Mouse (Mus musculus) forebrain, embryonic 14.5 days (tissue): ENCODE data around the gene Chic2. TPM values are rescaled to one million over a fixed set of nuclear protein-coding genes. Genes with fewer than 3 reads are reported as not detected.

Source experiments
- ATAC-seq: fragments of 200-750 bp; cut with Nextera tagmentation; 2 replicates; pipeline ENCODE4 v1.8.0; 2017; ENCODE audit warnings: mild to moderate bottlenecking, moderate library complexity
- DNase-seq: peaks from one replicate; pipeline ENCODE4 v3.0.0-alpha.2; 2015; ENCODE audit warnings: low spot score
- H3K27ac ChIP-seq: fragments of 300-500 bp; sonication (generic); 2 replicates; pipeline ENCODE4 v1.5.1; 2014; ENCODE audit warnings: low read depth, mild to moderate bottlenecking, control low read depth, low read length, moderate library complexity
- H3K27me3 ChIP-seq: fragments of 300-500 bp; sonication (generic); replicated peaks from 2 replicates; pipeline ENCODE4 v1.6.1; 2014; ENCODE audit warnings: low read length, control low read depth, mixed read lengths; ENCODE audit not compliant: control insufficient read depth, insufficient read depth
- H3K36me3 ChIP-seq: fragments of 300-500 bp; sonication (generic); 2 replicates; pipeline ENCODE4 v1.6.1; 2014; ENCODE audit warnings: low read length, control low read depth; ENCODE audit not compliant: control insufficient read depth, insufficient read depth
- H3K4me1 ChIP-seq: fragments of 300-500 bp; sonication (generic); 2 replicates; pipeline ENCODE4 v1.6.1; 2014; ENCODE audit warnings: antibody characterized with exemption, low read length, control low read depth; ENCODE audit not compliant: control insufficient read depth, insufficient read depth
- H3K4me2 ChIP-seq: fragments of 300-500 bp; sonication (generic); 2 replicates; pipeline ENCODE4 v1.6.1; 2014; ENCODE audit warnings: mild to moderate bottlenecking, control low read depth, low read length
- H3K4me3 ChIP-seq: fragments of 300-500 bp; sonication (generic); 2 replicates; pipeline ENCODE4 v1.5.1; 2014; ENCODE audit warnings: low read depth, low read length, control low read depth
- H3K9ac ChIP-seq: fragments of 300-500 bp; sonication (generic); 2 replicates; pipeline ENCODE4 v1.6.1; 2014; ENCODE audit warnings: mild to moderate bottlenecking, low read length, control low read depth, moderate library complexity
- H3K9me3 ChIP-seq: fragments of 300-500 bp; sonication (generic); replicated peaks from 2 replicates; pipeline ENCODE4 v1.6.1; 2016; ENCODE audit warnings: low read length, control low read depth, mixed read lengths; ENCODE audit not compliant: control insufficient read depth
- WGBS: fragments of 180-500 bp; shearing (Covaris S2); extraction: QIAGEN DNeasy Blood & Tissue Kit; methylation state at CpG from one replicate; pipeline ENCODE4 v1.1.7; 2014; 5-methylcytosine and 5-hydroxymethylcytosine counted together
- polyA plus RNA-seq: library from polyadenylated mRNA; unstranded; fragments of >200 nt; fragmentation: Nextera tagmentation; extraction: Ambion mirVana; gene quantifications from 2 replicates; pipeline ENCODE4 v1.2.1, GENCODE M21; 2014

The Chic2 gene
- polyA plus RNA-seq, 1 experiment from 2014 or later = 48.0 TPM

DNA sequence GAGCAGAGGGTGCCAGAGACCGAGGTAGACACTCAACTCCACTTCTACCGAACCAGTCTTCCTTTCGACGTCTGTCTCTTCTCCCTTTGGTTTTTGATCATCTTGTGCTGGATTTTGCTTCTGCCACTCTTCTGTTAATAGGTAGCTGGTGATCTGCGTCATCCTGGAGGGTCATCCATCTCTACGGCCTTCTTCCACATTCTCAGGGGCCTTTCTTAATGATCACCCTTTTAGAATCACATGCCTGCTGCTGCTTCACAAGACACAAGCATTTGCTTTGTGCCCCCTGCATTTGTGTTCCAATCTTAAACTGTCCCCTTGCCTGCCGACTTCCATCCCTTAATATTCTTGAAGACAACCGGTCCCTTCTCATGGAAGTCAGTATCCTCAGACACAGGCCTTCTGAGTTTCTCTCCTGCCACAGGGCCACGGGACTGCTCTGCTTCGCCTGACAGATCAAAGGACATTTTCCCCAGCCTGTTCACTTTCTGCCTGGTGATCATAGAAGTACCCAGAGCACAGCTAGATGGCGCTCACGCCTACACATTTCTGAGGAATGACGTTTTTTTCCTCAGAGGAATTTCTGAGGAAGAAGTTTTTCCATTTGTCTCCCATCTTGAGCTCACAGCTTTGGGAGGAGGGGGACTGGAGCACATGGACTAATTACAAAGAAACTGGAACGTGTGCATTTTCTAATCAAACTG is 83.6 kb downstream of the Chic2 start:
- Histone ChIP-seq H3K4me2 (no peak overlapping the region), H3K27me3 (0 out of 2 replicates have a peak, but pooled peaks cover 5% of the 10 kb centered on the region), H3K9ac (no peak overlapping the region), H3K4me3 (no peak overlapping the region), H3K36me3 (no peaks in the 10 kb centered on the region), H3K4me1 (no peaks in the 10 kb centered on the region), H3K9me3 (no peaks in the 10 kb centered on the region), H3K27ac (no peak overlapping the region)
- ATAC-seq (peak; percentile 60; the same call in 1 of the 2 replicates), DNase-seq (peak; percentile 92)
- WGBS = 23% methylated on average over 14 of the region's 14 CpGs

DNA sequence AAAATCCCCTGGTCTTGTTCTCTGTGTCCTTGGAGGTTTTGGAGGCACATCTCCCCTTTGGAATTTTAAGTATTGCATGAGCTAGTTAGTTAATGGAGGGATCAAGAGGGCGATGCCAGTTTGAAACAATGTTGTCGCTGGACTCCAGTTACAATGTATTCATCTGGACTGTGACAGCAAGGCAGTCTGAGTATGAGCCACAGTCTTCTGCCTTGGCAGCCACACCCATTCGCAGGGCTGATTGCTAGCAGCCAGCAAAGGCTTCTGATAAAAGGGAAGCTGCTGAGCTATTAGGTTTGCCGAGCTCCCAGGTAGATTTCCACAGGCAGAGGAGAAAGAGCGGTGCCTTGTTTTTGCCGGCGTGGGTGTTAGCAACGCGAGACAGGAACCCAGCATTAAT is 84.3 kb downstream of the Chic2 start:
- Histone ChIP-seq H3K9me3 (no peaks in the 10 kb centered on the region), H3K27me3 (0 out of 2 replicates have a peak, but pooled peaks cover 5% of the 10 kb centered on the region), H3K4me1 (no peaks in the 10 kb centered on the region), H3K36me3 (no peaks in the 10 kb centered on the region), H3K4me2 (no peak overlapping the region), H3K27ac (no peak overlapping the region), H3K4me3 (no peak overlapping the region), H3K9ac (no peak overlapping the region)
- DNase-seq (no peak), ATAC-seq (no peak)
- WGBS = 60% methylated on average over 9 of the region's 9 CpGs

DNA sequence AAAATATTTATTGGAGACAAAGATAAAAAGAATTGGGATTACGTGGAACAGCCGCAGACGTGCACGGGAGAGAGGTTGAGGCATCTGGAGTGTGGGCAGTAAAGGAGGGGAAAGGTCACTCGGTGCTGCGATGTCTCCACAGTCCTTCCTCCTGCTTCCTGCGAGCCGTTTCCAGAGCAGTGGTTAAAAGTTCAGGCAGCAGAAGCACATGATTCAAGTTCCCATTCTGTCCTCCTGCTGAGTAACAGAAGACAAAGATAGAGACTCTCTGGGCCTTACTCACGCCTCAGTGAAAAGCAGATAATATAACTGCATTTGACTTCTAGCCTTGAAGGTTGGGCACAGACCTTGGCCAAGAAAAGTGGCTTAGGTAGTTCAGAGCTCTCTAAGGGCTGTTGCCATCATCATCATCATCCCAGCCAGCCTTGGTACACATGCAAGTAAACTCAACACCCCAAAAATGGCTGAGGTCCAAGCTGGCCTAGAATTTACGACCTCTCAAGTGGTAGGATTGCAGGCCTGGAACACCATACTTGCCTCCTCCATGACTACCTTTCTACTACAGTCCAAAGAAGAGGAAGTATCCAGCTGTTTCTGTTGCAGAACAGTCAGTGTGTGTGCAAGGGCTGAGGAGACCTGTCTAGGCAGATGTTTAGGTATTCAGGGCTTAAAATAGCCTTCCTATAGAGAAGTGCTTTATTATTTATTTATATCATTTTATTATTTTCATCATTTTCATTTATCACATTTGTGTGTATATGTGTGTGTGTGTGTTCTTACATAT is 87.1 kb downstream of the Chic2 start:
- ATAC-seq (no peak), DNase-seq (no peak)
- H3K4me3 ChIP-seq = no peak overlapping the region
- no peak overlapping the region for H3K9ac ChIP-seq
- no peaks in the 10 kb centered on the region for H3K9me3 ChIP-seq
- no peaks in the 10 kb centered on the region for H3K36me3 ChIP-seq
- 73% methylated on average over 10 of the region's 10 CpGs for WGBS
- no peaks in the 10 kb centered on the region for H3K4me1 ChIP-seq
- H3K4me2 ChIP-seq = no peak overlapping the region
- H3K27me3 ChIP-seq = 0 out of 2 replicates have a peak, but pooled peaks cover 5% of the 10 kb centered on the region
- H3K27ac ChIP-seq = no peak overlapping the region

DNA sequence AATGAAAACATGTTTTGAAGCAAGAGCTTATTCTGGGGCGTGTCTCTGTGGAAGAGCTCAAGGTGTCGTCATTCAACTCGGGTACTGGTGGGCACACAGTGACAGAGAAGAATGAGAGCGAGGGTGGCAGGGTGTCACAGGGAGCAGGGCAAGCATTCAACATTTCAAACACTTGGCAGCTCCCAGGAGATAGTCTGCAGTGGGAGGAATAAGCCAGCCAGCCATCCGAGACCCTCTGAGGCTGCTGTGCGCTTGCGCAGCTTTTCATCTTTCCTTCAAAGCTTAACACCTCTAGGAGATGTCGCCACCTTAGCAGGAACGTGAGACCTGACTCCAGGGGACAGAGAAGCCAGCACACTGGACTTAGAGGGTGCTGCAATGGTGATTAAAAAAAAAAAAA is 88.2 kb downstream of the Chic2 start:
- 52% methylated on average over 9 of the region's 9 CpGs for WGBS
- Histone ChIP-seq H3K4me1 (no peaks in the 10 kb centered on the region), H3K27ac (no peak overlapping the region), H3K9me3 (no peaks in the 10 kb centered on the region), H3K4me3 (no peak overlapping the region), H3K27me3 (0 out of 2 replicates have a peak, but pooled peaks cover 5% of the 10 kb centered on the region), H3K4me2 (no peak overlapping the region), H3K36me3 (no peaks in the 10 kb centered on the region), H3K9ac (no peak overlapping the region)
- no peak for ATAC-seq
- DNase-seq = no peak

DNA sequence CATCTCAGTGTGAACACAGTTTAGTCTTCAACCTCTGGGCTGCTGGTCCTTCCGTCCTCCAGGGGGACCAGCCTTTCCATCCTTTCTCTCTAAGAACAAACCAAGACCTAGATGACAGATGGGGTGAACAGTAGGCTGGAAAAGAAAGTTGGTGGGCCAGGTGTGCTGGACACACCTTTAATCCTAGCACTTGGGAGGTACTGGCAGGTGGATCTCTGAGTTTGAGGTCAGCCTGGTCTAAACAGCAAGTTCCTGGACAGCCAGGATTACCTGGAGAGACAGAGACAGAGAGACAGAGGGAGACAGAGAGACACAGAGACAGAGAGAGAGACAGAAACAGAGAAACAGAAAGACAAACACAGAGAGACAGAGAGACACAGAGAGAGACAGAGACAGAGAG is 89.0 kb downstream of the Chic2 start:
- H3K4me3 ChIP-seq = no peak overlapping the region
- no peak overlapping the region for H3K27ac ChIP-seq
- H3K36me3 ChIP-seq = no peaks in the 10 kb centered on the region
- no peak overlapping the region for H3K4me2 ChIP-seq
- no peaks in the 10 kb centered on the region for H3K4me1 ChIP-seq
- H3K9me3 ChIP-seq = no peaks in the 10 kb centered on the region
- 91% methylated on average over 1 of the region's 1 CpGs for WGBS
- H3K27me3 ChIP-seq = 0 out of 2 replicates have a peak, but pooled peaks cover 5% of the 10 kb centered on the region
- ATAC-seq (no peak), DNase-seq (no peak)
- no peak overlapping the region for H3K9ac ChIP-seq

DNA sequence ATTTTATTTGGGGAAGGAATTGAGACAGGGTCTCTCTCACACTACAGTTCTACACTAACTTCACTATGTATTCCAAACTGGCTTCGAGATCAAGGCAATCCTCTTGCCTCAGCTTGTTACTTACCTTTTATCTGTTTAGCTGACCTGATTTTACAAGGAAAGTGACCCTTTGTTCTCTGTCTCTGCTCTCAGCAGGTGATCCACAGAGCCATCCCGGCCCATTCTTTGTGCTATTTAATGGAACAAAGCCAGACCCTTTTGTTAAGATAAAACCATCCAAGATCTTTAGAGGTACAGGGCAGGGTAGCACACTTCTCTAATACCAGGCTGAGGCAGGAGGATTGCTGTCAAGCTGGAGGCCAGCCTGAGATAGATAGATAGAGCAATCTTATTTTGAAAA is 91.6 kb downstream of the Chic2 start:
- H3K4me3 ChIP-seq = no peak overlapping the region
- no peak overlapping the region for H3K9ac ChIP-seq
- DNase-seq (no peak), ATAC-seq (no peak)
- H3K27ac ChIP-seq = no peak overlapping the region
- no peak overlapping the region for H3K4me2 ChIP-seq
- H3K27me3 ChIP-seq = no peaks in the 10 kb centered on the region
- H3K9me3 ChIP-seq = no peaks in the 10 kb centered on the region
- no peaks in the 10 kb centered on the region for H3K36me3 ChIP-seq
- H3K4me1 ChIP-seq = no peaks in the 10 kb centered on the region
- WGBS = 10% methylated on average over 2 of the region's 2 CpGs

DNA sequence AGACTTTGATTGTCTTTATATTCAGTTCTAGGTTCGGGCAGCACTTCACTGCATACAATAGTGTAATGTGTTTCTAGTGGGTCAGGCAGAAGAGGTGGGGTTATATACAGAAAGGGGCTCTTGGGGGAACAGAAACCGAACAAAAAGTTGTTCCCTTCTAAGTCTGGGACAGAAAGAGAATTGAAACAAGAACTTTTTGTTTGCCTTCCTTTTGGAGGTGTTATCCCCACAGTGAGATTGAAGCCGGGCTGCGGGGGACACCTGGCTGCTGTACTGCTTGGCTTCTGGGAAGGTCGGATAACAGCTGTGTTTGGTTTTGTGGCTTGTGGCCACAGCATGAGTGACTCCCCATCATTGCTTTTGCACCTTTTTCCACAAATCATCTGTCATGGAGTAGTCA is 93.2 kb downstream of the Chic2 start:
- no peak for ATAC-seq
- DNase-seq = no peak
- Histone ChIP-seq H3K9me3 (no peaks in the 10 kb centered on the region), H3K36me3 (no peaks in the 10 kb centered on the region), H3K9ac (no peak overlapping the region), H3K4me3 (no peak overlapping the region), H3K4me1 (no peaks in the 10 kb centered on the region), H3K27me3 (no peaks in the 10 kb centered on the region), H3K27ac (no peak overlapping the region), H3K4me2 (no peak overlapping the region)
- 82% methylated on average over 5 of the region's 5 CpGs for WGBS

DNA sequence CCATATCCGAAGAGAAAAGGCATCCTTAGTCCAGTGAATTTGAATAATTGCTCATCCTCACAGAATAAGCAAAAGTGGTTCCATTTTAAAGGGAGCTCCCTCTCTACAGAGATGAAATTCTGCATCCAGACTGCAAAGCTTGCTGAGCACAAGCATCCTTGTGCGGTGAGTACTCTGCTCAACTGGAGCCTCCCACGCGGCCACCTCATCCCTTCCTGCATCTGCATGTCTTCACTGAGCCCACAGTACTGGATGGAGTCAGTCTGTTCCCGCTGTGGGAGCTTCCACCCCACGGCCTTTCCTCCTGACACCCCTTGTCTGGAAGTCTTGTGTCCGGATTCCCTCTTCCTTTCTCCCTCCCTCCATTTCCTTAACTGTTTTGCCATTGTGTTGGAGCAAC is 95.3 kb downstream of the Chic2 start:
- Histone ChIP-seq H3K4me1 (no peaks in the 10 kb centered on the region), H3K36me3 (no peaks in the 10 kb centered on the region), H3K4me3 (no peak overlapping the region), H3K9me3 (no peaks in the 10 kb centered on the region), H3K4me2 (no peak overlapping the region), H3K27me3 (0 out of 2 replicates have a peak, but pooled peaks cover 3% of the 10 kb centered on the region), H3K9ac (no peak overlapping the region), H3K27ac (no peak overlapping the region)
- DNase-seq (no peak), ATAC-seq (no peak)
- 74% methylated on average over 7 of the region's 7 CpGs for WGBS

DNA sequence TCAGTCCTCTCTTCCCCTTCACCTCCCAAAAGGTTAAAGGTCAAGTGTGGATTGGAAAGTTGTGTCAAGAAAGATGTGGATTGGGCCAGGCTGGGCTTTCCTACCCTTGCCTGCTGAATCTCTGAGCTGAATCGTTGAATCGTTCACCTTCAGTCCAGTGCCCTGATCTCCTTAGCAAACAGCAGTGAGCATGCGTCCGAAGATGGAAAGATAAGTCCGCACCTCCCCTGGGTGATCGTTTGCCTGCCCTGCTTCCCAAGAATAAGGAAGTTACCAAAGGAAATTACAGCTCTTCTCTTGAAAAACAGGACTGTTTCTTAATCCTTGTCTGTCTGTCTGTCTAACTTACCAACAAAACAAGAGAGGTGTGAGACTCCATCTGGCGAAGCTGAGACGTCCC is 96.1 kb downstream of the Chic2 start:
- Histone ChIP-seq H3K36me3 (no peaks in the 10 kb centered on the region), H3K9me3 (no peaks in the 10 kb centered on the region), H3K4me2 (no peak overlapping the region), H3K4me3 (no peak overlapping the region), H3K27ac (no peak overlapping the region), H3K4me1 (peaks cover 4% of the 10 kb centered on the region; the same call in 1 of the 2 replicates), H3K27me3 (0 out of 2 replicates have a peak, but pooled peaks cover 3% of the 10 kb centered on the region), H3K9ac (no peak overlapping the region)
- ATAC-seq (no peak), DNase-seq (no peak)
- WGBS = 75% methylated on average over 8 of the region's 8 CpGs
